Mouse (Mus musculus): ENCODE measurements around the gene Il6st.

GRCm38 (mm10) chr13:112439105-112439818 lies 24.6 kb upstream of the Il6st start:
- TF ChIP-seq CTCF (IDR thresholded peaks at IDR 0.05; ENCODE audit: borderline replicate concordance, control insufficient read depth, extremely low read depth, insufficient read depth, low read length, poor library complexity): no peak
- TF ChIP-seq POLR2A (IDR thresholded peaks at IDR 0.05; ENCODE audit: control insufficient read depth, extremely low read depth, insufficient read depth, low read length, poor library complexity): no peak
